Comparison of ENCODE assay signal across 22 mouse cellular contexts in the genomic region with DNA sequence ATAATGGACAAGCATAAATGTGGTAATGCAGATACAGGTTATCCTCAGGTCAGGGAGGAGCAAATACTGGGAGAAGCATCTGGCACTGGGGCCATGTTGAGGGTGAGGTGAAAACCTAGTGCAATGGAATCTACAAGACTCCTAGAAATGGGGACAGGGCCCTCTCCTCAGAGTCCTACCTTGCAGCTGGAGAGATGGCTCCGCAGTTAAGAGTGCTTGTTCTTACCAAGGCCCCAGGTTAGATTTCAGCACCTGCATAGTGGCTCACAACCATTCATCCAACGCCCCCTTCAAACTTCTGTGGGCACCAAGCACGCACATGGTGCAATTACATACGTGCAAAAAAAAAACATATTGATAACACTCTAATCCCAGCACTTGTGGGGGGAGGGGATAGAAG. TPM values are rescaled to one million over a fixed set of nuclear protein-coding genes. Genes with fewer than 3 reads are reported as not detected.
DNase-seq lines count a peak whose midpoint lies in the region; ATAC-seq lines count a peak whose summit lies in the region.
"Had no signal": no experiment of that assay in that cellular context is flagged by ENCODE, and none has a peak within 500 bp of the region (broad histone marks: within the 10 kb centered on the region; RNA-seq: fewer than 3 reads in every experiment).

No protein-coding gene starts in this region.

- H3K27ac ChIP-seq in liver, embryonic 15.5 days (replicated peaks) = peak overlapping the region; percentile 72
- H3K27ac ChIP-seq: embryonic facial prominence, embryonic 15.5 days; forebrain, embryonic 10.5 days; heart, adult 2 months; hindbrain, embryonic 15.5 days had no signal

- H3K36me3 ChIP-seq in megakaryocyte, embryonic 14.5 days (replicated peaks; ENCODE audit: low read length) = peaks cover 91% of the 10 kb centered on the region
- 0 out of 2 replicates have a peak, but pooled peaks cover 21% of the 10 kb centered on the region for H3K36me3 ChIP-seq in liver, embryonic 15.5 days (replicated peaks)
- H3K36me3 ChIP-seq: hindbrain, embryonic 15.5 days had no signal

- intact Hi-C loops in left cerebral cortex, postnatal 14 days (cut with DNase I) = no loop called here

- no peaks in the 10 kb centered on the region for H3K27me3 ChIP-seq in megakaryocyte, embryonic 14.5 days (replicated peaks)
- no peaks in the 10 kb centered on the region for H3K27me3 ChIP-seq in liver, embryonic 15.5 days
- H3K27me3 ChIP-seq: embryonic facial prominence, embryonic 15.5 days; heart, embryonic 12.5 days; hindbrain, embryonic 15.5 days; Patski had no signal

- H3K4me2 ChIP-seq in liver, embryonic 15.5 days = peak overlapping the region; percentile 48
- H3K4me2 ChIP-seq: embryonic facial prominence, embryonic 15.5 days; heart, embryonic 12.5 days; hindbrain, embryonic 15.5 days had no signal

- peaks cover 98% of the 10 kb centered on the region for H3K4me1 ChIP-seq in megakaryocyte, embryonic 14.5 days
- H3K4me1 ChIP-seq in liver, embryonic 15.5 days (replicated peaks) = peaks cover 60% of the 10 kb centered on the region
- H3K4me1 ChIP-seq: hindbrain, embryonic 15.5 days had no signal

- DNase-seq in heart, adult 11 months = peak; percentile 51
- DNase-seq in heart, adult 18-20 months = no peak
- DNase-seq in left cerebral cortex, postnatal 14 days (ENCODE audit: low spot score in 2 of 2) = no peak
- no peak for DNase-seq in urinary bladder, adult 18-20 months (ENCODE audit: low spot score in 2 of 2)
- DNase-seq: adrenal gland, adult 2 months; adrenal gland, postnatal 25 days; cerebellum, adult 8-10 months; cerebellum, postnatal 14 days; embryo, embryonic 11 days; gastrocnemius, postnatal 36 days; heart, adult 2 months had no signal

- whole genome bisulfite sequencing in liver, embryonic 15.5 days (ENCODE audit: insufficient replicate concordance) = 38% methylated on average over 4 of the region's 4 CpGs

- H3K4me3 ChIP-seq in megakaryocyte, embryonic 14.5 days (replicated peaks) = peak overlapping the region; percentile 4
- H3K4me3 ChIP-seq in liver, embryonic 15.5 days (replicated peaks) = no peak overlapping the region
- H3K4me3 ChIP-seq: embryonic facial prominence, embryonic 15.5 days; erythroblast, embryonic 14.5 days; forebrain, embryonic 10.5 days; heart, adult 2 months; heart, embryonic 12.5 days; hindbrain, embryonic 15.5 days had no signal

- peaks cover 3% of the 10 kb centered on the region; the same call in 1 of the 2 replicates for H3K9me3 ChIP-seq in megakaryocyte, embryonic 14.5 days
- H3K9me3 ChIP-seq in liver, embryonic 15.5 days (replicated peaks) = no peaks in the 10 kb centered on the region
- H3K9me3 ChIP-seq: embryonic facial prominence, embryonic 15.5 days; forebrain, embryonic 10.5 days; heart, embryonic 12.5 days; hindbrain, embryonic 15.5 days had no signal

- H3K9ac ChIP-seq in liver, embryonic 15.5 days = no peak overlapping the region
- H3K9ac ChIP-seq: embryonic facial prominence, embryonic 15.5 days; heart, embryonic 12.5 days; hindbrain, embryonic 15.5 days had no signal

- no peak for ATAC-seq in megakaryocyte, adult 5-6 weeks (ENCODE audit: poor library complexity, severe bottlenecking)
- peak; percentile 6 for ATAC-seq in activated CD4-positive, CD25-positive, alpha-beta regulatory T cell, adult 4 months
- ATAC-seq in liver, embryonic 15.5 days (ENCODE audit: insufficient read depth) = no peak
- ATAC-seq: forebrain, embryonic 14.5 days; Patski had no signal

RNA-seq across cellular contexts. Expression of a gene that starts 15.9 kb away (rescaled TPM):
- total RNA-seq in heart, adult 18-20 months (2021) = 10 to 100 TPM; 40.2 to 48.4 TPM
- 75.8 and 82.1 TPM in 2 replicates for polyA plus RNA-seq in megakaryocyte, embryonic 14.5 days (2012; ENCODE audit: insufficient read depth, low replicate concordance)
- 113 and 117 TPM in 2 replicates for total RNA-seq in megakaryocyte, adult 5-6 weeks (2015)
- total RNA-seq in megakaryocyte, adult 5-6 weeks (2017) = 114 and 121 TPM in 2 replicates
- polyA plus RNA-seq in activated CD4-positive, CD25-positive, alpha-beta regulatory T cell, adult 4 months (2017; shearing (Covaris generic)) = 100 to 1,000 TPM; 110 to 119 TPM
- 33.5 and 35.0 TPM in 2 replicates for polyA plus RNA-seq in liver, embryonic 15.5 days (2015; fragmentation: Nextera tagmentation; extraction: Ambion mirVana)
- total RNA-seq in left cerebral cortex, postnatal 14 days (2021) = 1 to 10 TPM; 9.0 to 10.0 TPM

RNA-seq across cellular contexts. Expression of a gene that starts 57.1 kb away (rescaled TPM):
- total RNA-seq in heart, adult 18-20 months (2021) = 10 to 100 TPM; 25.4 to 29.4 TPM
- polyA plus RNA-seq in megakaryocyte, embryonic 14.5 days (2012; ENCODE audit: insufficient read depth, low replicate concordance) = 3.8 TPM in 1 of 2 replicates, not detected in the other
- 28.5 and 29.5 TPM in 2 replicates for total RNA-seq in megakaryocyte, adult 5-6 weeks (2015)
- 37.3 TPM in 2 replicates for total RNA-seq in megakaryocyte, adult 5-6 weeks (2017)
- polyA plus RNA-seq in activated CD4-positive, CD25-positive, alpha-beta regulatory T cell, adult 4 months (2017; shearing (Covaris generic)) = 10 to 100 TPM; 94.9 to 96.7 TPM
- 12.9 and 13.0 TPM in 2 replicates for polyA plus RNA-seq in liver, embryonic 15.5 days (2015; fragmentation: Nextera tagmentation; extraction: Ambion mirVana)
- 10 to 100 TPM; 31.1 to 34.3 TPM for total RNA-seq in left cerebral cortex, postnatal 14 days (2021)
